Mouse (Mus musculus) retina, postnatal 1 day (tissue): ENCODE data around the gene Stpg4.

Source experiments
- DNase-seq: peaks from one replicate; pipeline ENCODE4 v3.0.0-alpha.2; 2012

Gene Stpg4

GRCm38 (mm10) chr17:87349069-87349468 lies 78.5 kb downstream of the Stpg4 start:
- DNase-seq = no peak

GRCm38 (mm10) chr17:87348353-87348752 lies 79.2 kb downstream of the Stpg4 start:
- DNase-seq = no peak

- no peak for DNase-seq
These were observed 82.3 kb downstream of the Stpg4 start for GRCm38 (mm10) chr17:87345252-87345593.

GRCm38 (mm10) chr17:87344441-87345251 lies 82.9 kb downstream of the Stpg4 start:
- DNase-seq = no peak

- DNase-seq = no peak
These were observed 84.4 kb downstream of the Stpg4 start for GRCm38 (mm10) chr17:87343060-87343703.
